Mouse (Mus musculus) gastrocnemius, postnatal 14 days (tissue): ENCODE results near the gene Hipk3. TPM values are rescaled to one million over a fixed set of nuclear protein-coding genes. Genes with fewer than 3 reads are reported as not detected.
A peak's percentile ranks its signal among the peaks of the same experiment; 100 is the strongest.

Source experiments
- DNase-seq: peaks from one replicate; pipeline ENCODE4 v3.0.0; 2021; ENCODE audit warnings: mixed read lengths
- intact Hi-C: fragments of 180-260 bp; cut with DNase I; formaldehyde crosslinking; loops from one replicate; pipeline ENCODE4 v1.15.1; 2025; ENCODE audit warnings: low total_unique reads
- long read RNA-seq, 2 experiments: library from polyadenylated mRNA; stranded (forward); transcript quantifications; one replicate each; pipeline ENCODE4 v2.0.0; 2021
- total RNA-seq, 2 experiments: library from RNA; stranded (reverse); gene quantifications; 2 replicates each; pipeline ENCODE4 v1.2.3; 2021

Gene Hipk3
- 100 to 1,000 TPM; 142 to 158 TPM for total RNA-seq
- long read RNA-seq, experiment 1, full-length matches to known transcripts = 26 of 55 reads
- long read RNA-seq, experiment 1, partial matches to known transcripts = 8 of 55 reads
- long read RNA-seq, experiment 1, other reads (novel, unspliced or antisense) = 21 of 55 reads
- long read RNA-seq, experiment 2, full-length matches to known transcripts = 38 of 74 reads
- long read RNA-seq, experiment 2, partial matches to known transcripts = 13 of 74 reads
- long read RNA-seq, experiment 2, other reads (novel, unspliced or antisense) = 23 of 74 reads

DNA sequence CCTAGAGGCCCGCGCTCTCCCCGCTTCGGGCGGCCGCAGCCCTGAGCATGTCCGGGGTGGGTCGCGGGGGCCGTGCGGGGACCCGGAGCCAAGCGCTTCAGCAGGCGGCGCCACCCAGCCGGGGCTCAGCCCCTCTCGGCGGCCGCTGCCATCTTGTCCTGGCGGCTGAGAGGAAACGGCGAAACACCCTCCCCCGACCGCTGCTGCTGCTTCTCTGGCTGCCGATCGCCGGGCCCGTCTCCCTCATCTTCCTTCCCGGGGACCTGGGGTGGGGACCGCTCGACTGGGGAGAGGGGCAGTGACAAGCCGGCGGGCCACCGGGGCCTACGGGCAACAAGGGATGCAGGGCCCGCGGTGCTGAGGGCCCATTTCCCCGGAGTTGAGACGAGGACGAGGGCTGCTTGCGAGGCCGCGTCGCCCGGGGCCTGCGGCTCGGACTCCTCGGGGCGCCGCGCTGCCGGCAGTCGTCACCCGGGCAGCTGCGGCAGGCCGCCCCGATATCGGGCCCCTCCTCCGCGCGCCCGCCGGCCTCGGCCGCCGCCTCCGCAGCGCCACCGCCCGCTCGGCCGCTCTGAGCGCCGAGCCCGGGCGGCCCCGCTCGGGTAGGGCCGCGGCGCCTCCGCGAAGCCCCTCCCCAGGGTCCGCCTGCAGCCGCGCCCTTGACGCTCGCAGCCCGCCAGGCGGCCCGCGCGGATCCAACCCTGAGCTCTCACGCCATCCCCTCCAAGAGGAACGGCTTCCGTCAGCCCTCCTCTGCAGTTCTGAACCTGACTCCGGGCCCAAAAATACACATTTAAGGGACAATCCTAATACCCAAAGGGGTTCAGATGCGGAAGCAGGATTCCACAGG lies at the start of gene Hipk3:
Gene Hipk3 (minus strand): TSS at position 496 of the 850 bp plus-strand sequence.
- intact Hi-C loops = loop anchor here (10.0 kb wide), 2 partner anchors 49 to 91 kb away; no protein-coding TSS in a partner anchor
- DNase-seq = peak; percentile 88

DNA sequence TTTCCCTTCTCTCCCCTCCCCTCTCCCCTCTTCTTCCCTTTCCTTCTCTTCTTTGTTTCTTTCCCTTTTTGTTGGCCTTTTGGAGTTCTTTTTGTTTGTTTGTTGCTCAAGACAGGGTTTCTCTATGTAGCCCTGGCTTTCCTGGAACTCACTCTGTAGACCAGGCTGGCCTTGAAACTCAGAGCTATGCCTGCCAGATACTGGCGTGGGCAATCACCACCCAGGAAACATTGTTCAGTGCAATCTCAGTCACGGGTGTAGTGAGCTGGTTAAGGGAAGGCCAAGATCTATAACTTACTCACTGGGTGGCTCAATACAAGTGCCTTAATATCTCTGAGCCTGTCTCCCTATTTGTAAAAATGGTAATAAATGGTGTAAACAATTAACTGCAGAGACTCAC lies 46.0 kb upstream of the Hipk3 start:
- no peak for DNase-seq
- intact Hi-C loops = no loop called here

DNA sequence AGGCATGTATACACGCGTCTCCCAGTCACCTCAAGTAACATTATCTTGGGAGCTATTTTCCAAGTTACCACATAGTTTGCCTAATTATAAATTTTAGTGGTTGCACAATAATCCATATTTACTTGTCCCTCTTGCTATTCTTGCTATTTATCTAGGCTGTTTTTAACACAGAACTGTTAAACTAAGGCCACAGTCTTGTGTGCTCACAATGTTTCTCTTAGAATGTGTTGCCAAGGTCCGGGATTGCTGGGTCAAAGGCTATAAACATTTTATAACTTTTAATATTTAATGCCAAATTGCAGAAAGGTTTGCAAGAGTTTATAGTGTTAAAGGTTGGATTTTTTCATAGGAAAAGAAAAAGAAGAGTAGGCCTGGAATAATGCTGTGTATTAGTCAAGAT lies 40.5 kb upstream of the Hipk3 start:
- no peak for DNase-seq
- intact Hi-C loops = no loop called here

GRCm38 (mm10) chr2:104532548-104532947 lies 38.3 kb upstream of the Hipk3 start:
- no peak for DNase-seq
- intact Hi-C loops = no loop called here

DNA sequence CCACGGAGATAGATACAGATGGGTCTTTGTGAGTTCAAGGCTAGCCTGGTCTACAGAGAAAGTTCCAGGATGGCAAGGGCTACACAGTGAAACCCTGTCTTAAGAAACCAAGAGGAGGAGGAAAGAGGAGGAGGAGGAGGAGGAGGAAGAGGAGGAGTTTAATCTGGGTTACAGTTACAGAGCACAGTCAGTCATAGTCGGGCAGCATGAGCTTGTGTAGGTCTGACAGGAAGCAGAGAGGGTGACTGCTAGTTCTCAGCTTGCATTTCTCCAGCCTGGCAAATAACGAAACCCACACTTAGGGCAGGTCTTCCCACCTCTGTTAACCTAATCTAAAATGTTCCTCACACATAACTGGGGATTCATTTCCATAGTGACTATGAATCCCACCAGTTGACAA lies 32.3 kb upstream of the Hipk3 start:
- DNase-seq = no peak
- intact Hi-C loops = no loop called here

- intact Hi-C loops = no loop called here
Measured at GRCm38 (mm10) chr2:104525506-104525905, 31.3 kb upstream of the Hipk3 start.

DNA sequence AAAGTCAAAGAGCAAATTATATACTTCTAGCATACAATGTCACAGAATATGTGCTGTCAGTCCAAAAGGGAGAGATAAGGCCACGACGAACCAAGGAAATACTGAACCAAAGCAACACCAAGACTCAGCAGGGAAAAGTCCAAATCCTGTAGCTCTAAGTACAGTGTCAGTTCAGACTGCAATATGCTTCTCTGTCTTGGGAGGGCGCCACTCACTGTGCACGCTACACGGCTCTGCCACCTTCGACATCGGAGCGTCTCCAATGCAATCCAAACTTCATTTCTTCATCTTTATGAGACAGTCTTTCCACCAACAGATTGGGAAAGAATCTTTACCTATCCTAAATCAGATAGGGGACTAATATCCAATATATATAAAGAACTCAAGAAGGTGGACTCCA lies 17.4 kb upstream of the Hipk3 start:
- intact Hi-C loops = no loop called here
- no peak for DNase-seq

More at GRCm38 (mm10) chr2:104525506-104525905, 31.3 kb upstream of the Hipk3 start:
- DNase-seq = no peak

- no peak for DNase-seq
- intact Hi-C loops = loop anchor here (10.0 kb wide), 1 partner anchor 62 kb away; no protein-coding TSS in a partner anchor
Measured at GRCm38 (mm10) chr2:104502388-104502787, 8.1 kb upstream of the Hipk3 start.

- no peak for DNase-seq
- intact Hi-C loops = loop anchor here (10.0 kb wide), 1 partner anchor 64 kb away; no protein-coding TSS in a partner anchor
Measured at GRCm38 (mm10) chr2:104501091-104501490, 6.8 kb upstream of the Hipk3 start.

- no peak for DNase-seq
- intact Hi-C loops = loop anchor here (10.0 kb wide), 2 partner anchors 53 to 87 kb away; no protein-coding TSS in a partner anchor
Measured at GRCm38 (mm10) chr2:104497771-104498170, 3.5 kb upstream of the Hipk3 start.

- DNase-seq = no peak
- intact Hi-C loops = loop anchor here (10.0 kb wide), 2 partner anchors 52 to 88 kb away; no protein-coding TSS in a partner anchor
Measured at GRCm38 (mm10) chr2:104497231-104497630, 3.0 kb upstream of the Hipk3 start.

DNA sequence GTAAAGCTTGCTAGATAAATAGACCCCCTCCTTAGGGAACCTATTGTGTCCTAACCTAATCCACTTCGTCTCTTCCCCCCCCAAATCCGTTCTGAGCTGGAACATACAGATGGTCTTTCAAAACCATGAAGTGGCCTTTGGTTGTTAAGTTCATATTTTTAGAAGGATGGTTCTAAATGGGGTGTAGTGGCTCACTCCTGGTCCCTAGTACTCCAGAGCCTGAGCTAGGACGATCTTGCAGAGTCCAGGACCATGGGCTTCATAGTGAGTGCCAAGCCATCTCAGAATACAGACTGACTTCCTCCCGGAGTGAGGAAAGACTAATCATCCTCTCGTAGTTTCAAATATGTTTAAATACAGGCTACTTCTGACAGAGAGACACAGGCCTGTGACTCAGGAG lies 2.0 kb upstream of the Hipk3 start:
- DNase-seq = no peak
- intact Hi-C loops = loop anchor here (10.0 kb wide), 2 partner anchors 51 to 89 kb away; no protein-coding TSS in a partner anchor

- DNase-seq = no peak
- intact Hi-C loops = loop anchor here (10.0 kb wide), 2 partner anchors 50 to 90 kb away; no protein-coding TSS in a partner anchor
Measured at GRCm38 (mm10) chr2:104494801-104495185, 547 bp upstream of the Hipk3 start.

GRCm38 (mm10) chr2:104493021-104493950 lies 960 bp downstream of the Hipk3 start:
- peak; percentile 87 for DNase-seq
- intact Hi-C loops = loop anchor here (10.0 kb wide), 2 partner anchors 48 to 92 kb away; no protein-coding TSS in a partner anchor

GRCm38 (mm10) chr2:104491221-104491795 lies 2.9 kb downstream of the Hipk3 start:
- no peak for DNase-seq
- intact Hi-C loops = loop anchor here (10.0 kb wide), 2 partner anchors 47 to 93 kb away; no protein-coding TSS in a partner anchor

GRCm38 (mm10) chr2:104490761-104491160 lies 3.5 kb downstream of the Hipk3 start:
- intact Hi-C loops = loop anchor here (10.0 kb wide), 2 partner anchors 46 to 94 kb away; no protein-coding TSS in a partner anchor
- DNase-seq = no peak

DNA sequence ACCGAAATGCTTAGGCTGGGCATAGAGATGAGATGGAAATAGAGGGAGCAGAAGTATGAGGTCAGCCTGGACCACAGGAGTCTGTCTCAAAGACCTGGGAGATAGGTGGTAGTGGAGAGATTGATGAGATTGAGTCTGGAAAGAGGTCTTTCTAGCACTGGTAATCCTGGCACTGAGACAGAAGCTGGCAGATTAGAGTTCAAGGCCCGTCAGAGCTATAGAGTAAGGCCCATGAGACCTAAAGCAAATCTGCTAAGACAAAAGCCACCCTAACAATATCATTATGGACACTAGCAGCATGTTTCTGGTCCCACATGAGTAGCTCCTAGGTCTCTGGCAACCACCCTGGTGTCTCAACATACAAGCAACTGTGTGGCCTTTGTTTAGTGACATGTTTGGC lies 4.4 kb downstream of the Hipk3 start:
- intact Hi-C loops = loop anchor here (10.0 kb wide), 2 partner anchors 45 to 95 kb away; no protein-coding TSS in a partner anchor
- DNase-seq = no peak

GRCm38 (mm10) chr2:104484438-104484837 lies 9.8 kb downstream of the Hipk3 start:
- intact Hi-C loops = no loop called here

DNA sequence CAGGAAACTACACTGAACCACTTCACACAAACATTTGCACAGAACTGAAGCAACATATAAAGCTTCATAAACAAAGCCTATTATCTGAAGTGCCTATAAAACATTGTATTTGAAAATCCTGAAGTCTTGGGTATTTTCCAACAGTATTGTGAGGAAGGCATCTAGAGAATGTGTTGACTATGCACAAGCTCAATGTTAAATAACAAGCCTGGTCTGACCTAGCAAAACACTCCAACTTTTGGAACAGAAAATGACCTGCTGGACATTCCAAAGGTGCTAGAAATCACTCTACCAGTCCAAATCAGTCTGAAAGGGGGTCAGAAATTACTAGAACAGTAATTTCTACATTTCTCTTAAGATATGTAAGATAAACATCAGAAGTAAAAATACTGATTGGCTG lies 12.1 kb downstream of the Hipk3 start:
- intact Hi-C loops = no loop called here

More at GRCm38 (mm10) chr2:104484438-104484837, 9.8 kb downstream of the Hipk3 start:
- no peak for DNase-seq

More for the DNA sequence above, 12.1 kb downstream of the Hipk3 start:
- no peak for DNase-seq
